Mouse (Mus musculus) CD8-positive naive resting alpha-beta T cell, adult 2 months (primary cell): ENCODE measurements around the gene Fig4.

Experiments
- DNase-seq, 2 experiments: peaks; one replicate each; pipeline ENCODE4 v3.0.0; 2022; ENCODE audit warnings: low read depth in 2 of 2, low spot score in 2 of 2

The Fig4 gene

GRCm38 (mm10) chr10:41221204-41221603 is 81.9 kb downstream of the Fig4 start:
- DNase-seq, result no peak

GRCm38 (mm10) chr10:41218897-41219296 is 84.2 kb downstream of the Fig4 start:
- no peak for DNase-seq

GRCm38 (mm10) chr10:41214083-41214482 is 89.0 kb downstream of the Fig4 start:
- DNase-seq, result no peak

- DNase-seq, result no peak
These were observed 93.5 kb downstream of the Fig4 start for GRCm38 (mm10) chr10:41209538-41209937.

- no peak for DNase-seq
These were observed 94.1 kb downstream of the Fig4 start for GRCm38 (mm10) chr10:41208860-41209377.

- no peak for DNase-seq
These were observed 97.4 kb downstream of the Fig4 start for GRCm38 (mm10) chr10:41205647-41206046.

GRCm38 (mm10) chr10:41204637-41205315 is 98.3 kb downstream of the Fig4 start:
- no peak for DNase-seq

- no peak for DNase-seq
These were observed 98.9 kb downstream of the Fig4 start for GRCm38 (mm10) chr10:41204191-41204590.

GRCm38 (mm10) chr10:41198719-41199118 is 104.3 kb downstream of the Fig4 start:
- no peak for DNase-seq

GRCm38 (mm10) chr10:41197788-41198187 is 105.3 kb downstream of the Fig4 start:
- no peak for DNase-seq

GRCm38 (mm10) chr10:41196295-41196694 is 106.8 kb downstream of the Fig4 start:
- DNase-seq, result no peak

GRCm38 (mm10) chr10:41189392-41189791 is 113.7 kb downstream of the Fig4 start:
- no peak for DNase-seq

GRCm38 (mm10) chr10:41183975-41184374 is 119.1 kb downstream of the Fig4 start:
- DNase-seq, result no peak

GRCm38 (mm10) chr10:41182644-41183043 is 120.4 kb downstream of the Fig4 start:
- DNase-seq, result no peak

- DNase-seq, result no peak
These were observed 136.9 kb downstream of the Fig4 start for GRCm38 (mm10) chr10:41166141-41166540.

- no peak for DNase-seq
These were observed 140.0 kb downstream of the Fig4 start for GRCm38 (mm10) chr10:41163108-41163507.

- no peak for DNase-seq
These were observed 145.8 kb downstream of the Fig4 start for GRCm38 (mm10) chr10:41157296-41157695.

GRCm38 (mm10) chr10:41156693-41157092 is 146.4 kb downstream of the Fig4 start:
- no peak for DNase-seq

GRCm38 (mm10) chr10:41153229-41153750 is 149.8 kb downstream of the Fig4 start:
- DNase-seq, result no peak

GRCm38 (mm10) chr10:41151901-41152300 is 151.2 kb downstream of the Fig4 start:
- no peak for DNase-seq

GRCm38 (mm10) chr10:41151441-41151840 is 151.6 kb downstream of the Fig4 start:
- no peak for DNase-seq

GRCm38 (mm10) chr10:41151021-41151420 is 152.0 kb downstream of the Fig4 start:
- DNase-seq, result no peak

- DNase-seq, result no peak
These were observed 152.6 kb downstream of the Fig4 start for GRCm38 (mm10) chr10:41150496-41150895.
